Mouse (Mus musculus): ENCODE results near the gene Klhl42.

The Klhl42 gene

DNA sequence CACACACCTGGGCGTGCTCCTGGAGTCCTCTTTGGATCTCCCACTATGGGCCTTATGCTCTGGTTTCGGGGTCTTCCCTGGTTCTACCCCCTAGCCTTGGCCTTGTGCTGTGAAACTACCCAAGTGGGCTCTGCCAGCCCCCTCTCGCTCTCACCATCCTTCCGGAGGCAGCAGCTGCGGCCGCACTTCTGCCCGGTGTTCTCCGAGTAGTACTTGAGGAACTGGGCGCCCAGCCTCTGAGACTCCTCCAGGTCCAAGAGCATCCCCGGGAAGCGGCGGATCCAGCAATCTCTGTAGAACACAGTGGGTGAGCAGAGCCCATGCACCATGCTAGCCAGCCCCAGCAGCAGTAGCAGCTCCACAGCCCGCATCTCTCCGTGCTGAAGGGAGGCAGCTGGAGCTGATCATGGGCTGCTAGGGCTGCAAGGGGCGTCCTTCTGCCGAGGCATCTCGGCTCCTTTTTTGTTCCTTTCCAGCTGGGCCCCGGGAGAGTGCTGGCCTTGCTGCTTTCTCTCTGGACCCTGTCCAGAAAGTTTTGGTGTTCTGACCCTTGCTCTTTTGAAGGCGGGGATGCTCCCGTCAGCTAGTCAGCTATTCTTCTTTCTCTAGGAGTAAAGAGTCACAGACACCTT lies 4.5 kb upstream of the Klhl42 start, which contains the start of gene Mansc4:
Mansc4 (minus strand) TSS at position 439 of the 632 bp plus-strand sequence.
- DNase-seq (ENCODE audit: low spot score in 2 of 2), result no peak

DNA sequence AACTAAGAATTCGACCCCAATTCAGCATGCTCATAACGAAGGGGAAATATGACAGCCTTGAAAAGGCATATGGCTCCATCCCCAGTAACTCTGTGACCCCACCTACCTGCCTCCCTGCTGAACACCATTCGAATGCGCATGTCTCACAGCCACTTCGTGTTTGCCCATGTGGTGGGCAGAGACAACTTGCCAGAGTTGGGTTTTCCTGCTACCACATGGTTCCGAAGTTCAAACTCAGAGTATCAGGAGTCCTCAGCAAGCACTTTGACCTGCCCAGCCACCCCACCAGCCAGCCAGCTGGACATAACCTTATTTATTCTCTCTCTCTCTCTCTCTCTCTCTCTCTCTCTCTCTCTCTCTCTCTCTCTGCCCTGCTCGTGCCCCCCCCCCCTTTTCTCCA lies 3.4 kb upstream of the Klhl42 start:
- no peak for DNase-seq (ENCODE audit: low spot score in 2 of 2)

DNA sequence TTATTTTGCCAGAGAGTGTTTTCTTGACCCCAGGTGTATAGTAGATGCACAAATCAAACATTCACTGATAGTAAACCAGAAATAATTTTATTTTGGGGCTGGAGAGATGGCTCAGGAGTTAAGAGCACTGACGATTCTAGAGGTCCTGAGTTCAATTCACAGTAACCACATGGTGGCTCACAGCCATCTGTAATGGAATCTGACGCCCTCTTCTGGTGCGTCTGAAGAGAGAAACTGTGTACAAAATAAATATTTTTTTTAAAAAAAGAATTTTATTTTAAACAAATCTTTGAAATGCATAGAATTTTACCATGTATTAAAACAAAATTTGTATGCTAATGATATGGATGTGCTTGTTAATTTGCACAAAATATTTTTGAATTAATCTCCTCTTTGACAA lies 2.7 kb upstream of the Klhl42 start:
- no peak for DNase-seq (ENCODE audit: low spot score in 2 of 2)

DNA sequence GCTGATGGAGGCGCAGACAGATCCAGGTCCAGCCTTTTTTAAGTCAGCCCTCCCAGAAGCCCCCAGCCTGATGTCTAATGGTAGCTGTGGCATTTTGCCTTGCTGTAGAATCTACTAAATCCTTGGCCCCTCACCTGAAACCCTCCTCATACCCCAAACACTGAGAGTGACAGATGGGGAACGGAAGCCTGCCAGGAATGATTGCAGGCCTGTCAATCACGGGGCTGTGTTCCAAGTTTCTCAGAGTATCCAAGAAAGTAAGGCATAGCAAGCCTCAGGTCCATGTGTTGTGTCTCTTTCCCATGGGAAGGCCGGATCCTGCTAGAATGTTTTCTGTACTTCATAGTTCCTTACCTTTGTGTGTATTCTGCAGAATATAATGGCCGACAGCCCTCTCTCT lies 988 bp upstream of the Klhl42 start:
- no peak for DNase-seq (ENCODE audit: low spot score in 2 of 2)

DNA sequence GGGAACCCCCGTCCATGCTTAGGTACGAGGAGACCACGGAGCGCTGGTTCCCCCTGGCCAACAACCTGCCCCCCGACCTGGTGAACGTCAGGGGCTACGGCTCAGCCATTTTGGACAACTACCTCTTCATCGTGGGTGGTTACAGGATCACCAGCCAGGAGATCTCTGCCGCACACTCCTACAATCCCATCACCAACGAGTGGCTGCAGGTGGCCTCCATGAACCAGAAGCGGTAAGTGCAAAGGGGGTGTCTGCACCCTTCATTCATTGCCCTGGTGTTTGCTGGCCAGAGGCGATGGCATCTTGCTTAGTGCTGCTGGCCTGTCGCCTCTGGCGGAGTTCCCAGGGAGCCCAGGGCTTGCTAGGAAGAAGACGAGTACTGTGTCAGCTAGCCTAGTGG lies 957 bp downstream of the Klhl42 start:
- DNase-seq (ENCODE audit: low spot score in 2 of 2), result no peak

DNA sequence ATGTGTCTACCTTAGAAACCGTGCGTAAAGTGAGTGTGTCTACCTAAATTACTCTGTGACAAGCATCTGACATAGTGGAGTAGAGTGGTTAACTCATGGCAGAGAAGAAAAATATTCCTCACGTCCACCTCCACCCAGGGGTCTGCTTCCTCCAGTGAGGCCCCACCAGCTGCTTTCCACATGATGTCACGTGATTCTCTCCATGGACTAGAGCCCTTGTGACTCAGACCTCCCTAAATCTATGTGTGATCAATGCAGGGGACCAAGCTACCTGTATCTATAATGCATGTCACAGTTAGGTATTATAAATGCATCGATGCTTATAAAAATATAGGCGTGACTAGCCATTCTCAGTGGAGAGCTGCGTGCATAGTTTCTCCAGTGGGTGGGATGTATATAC lies 3.6 kb downstream of the Klhl42 start:
- DNase-seq (ENCODE audit: low spot score in 2 of 2), result no peak

DNA sequence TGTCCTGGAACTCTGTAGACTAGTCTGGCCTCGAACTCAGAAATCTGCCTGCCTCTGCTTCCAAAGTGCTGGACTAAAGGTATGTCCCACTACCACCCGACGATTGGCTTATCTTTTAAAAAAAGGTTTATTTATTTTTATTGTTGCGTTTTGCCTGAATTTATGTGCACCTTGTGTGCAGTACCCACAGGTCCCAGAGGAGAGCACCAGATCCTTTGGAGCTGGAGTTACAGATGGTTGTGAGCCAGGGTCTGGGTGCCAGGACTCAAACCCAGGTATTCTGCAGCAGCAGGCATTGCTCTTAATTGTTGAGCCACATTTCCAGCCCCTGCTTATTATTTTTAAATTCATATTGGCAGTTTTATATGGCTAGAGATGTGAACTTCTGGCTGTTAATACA lies 4.9 kb downstream of the Klhl42 start:
- DNase-seq (ENCODE audit: low spot score in 2 of 2), result no peak

DNA sequence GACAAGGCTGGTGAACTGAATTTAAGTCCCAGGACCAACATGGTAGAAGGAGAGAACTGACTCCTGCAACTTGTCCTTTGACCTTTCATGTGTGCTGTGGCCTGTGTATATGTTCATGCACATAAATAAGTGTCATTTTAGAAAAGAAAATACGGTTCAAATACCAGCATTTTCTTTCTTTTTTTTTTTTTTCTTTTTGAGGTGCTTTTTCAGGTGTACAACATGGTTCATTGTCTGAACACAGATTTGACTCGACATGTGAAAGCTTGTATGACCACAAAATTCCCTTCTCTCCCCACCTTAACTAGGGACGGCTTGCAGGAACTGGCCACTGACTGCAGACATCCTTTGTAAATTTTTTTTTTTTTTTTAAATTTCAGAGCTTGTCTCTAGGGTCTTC lies 5.8 kb downstream of the Klhl42 start:
- DNase-seq (ENCODE audit: low spot score in 2 of 2), result no peak

DNA sequence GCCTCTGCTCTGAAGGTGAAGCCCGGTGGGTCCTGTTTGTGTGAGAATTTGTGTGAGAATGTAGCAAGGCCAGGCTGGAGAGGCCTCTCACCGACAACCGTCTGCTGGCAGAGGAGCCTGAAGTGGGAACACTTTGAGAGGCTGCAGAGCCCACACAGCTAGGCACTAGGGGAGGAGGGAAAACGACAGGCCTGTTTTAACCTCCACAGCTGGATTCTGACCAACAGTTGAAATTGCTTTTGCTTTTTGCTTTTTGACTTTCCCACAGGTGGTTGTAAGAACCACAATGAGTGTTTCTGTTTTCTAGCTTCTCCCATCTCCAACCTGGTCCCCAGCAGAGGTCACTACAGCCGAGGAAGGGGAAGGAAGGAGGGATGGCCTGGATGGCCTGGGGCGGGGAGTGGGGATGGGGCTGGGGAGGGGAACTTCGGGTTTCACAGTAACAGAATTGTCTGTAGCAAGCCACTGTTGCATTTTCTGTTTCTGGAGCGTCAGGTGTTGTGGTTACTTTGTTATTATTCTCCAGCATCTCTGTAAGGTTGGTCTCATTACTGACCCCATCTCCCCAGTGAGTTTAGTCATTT lies 6.3 kb downstream of the Klhl42 start:
- no peak for DNase-seq (ENCODE audit: low spot score in 2 of 2)

DNA sequence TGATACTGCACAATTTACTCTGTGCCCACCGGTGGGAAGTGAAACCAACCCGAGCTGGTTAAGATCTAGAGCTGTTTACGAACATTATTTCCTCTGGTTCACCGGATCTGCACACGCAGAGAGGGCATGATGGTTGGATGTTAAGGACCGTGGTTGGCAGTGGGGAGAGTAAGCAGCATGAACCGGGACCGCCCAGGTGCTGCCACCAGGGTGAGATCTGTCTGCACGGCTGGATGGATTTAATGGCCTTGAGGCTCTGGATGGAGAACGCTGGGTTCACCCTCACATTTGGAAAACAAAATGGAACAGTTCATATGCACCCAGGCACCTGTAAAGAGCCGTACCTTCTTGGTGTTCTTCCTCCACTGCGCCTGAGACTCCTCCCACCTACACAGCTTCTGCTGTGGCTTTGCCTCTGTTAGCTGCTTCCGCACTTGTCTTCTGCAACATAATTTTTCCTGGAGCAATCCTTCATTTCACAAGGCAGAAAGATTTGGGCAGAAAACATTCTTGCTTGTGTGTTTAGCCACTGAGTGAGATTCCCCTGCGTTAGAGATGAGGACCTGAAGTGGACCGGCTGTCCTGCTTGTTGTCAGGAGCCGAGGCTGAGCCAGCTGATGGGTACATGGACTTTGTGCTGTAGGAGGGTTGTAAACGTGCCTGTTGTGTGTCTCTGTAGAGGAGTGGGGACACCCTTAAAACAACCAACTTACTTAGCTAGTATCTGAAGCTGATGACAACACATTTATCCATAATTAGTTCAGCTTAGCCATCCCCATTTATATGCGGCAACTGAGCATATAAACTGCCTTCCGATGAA lies 8.5 kb downstream of the Klhl42 start:
- peak; percentile 71 to 74 for DNase-seq (ENCODE audit: low spot score in 2 of 2)

DNA sequence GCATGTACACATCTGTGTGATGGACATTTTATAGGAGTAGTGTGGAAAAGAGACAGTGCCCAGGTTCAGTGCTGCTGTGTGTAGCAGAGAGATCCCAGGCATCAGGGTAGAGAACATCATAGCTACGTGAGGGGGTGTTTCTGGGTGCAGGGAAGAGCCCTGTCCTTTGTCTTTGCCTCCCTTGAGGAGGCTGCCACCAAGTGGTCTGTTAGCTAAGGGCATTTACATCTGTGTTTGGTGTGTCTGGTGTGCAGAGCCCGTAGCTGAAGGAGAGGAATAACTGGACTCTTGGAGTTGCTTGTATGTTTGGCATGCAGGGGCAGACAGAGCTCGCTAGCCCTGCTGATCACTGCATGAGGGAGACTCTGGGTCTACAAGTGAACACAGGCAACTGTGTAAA lies 11.1 kb downstream of the Klhl42 start:
- peak in 1 of 2 experiments; percentile 10 for DNase-seq (ENCODE audit: low spot score in 2 of 2)

DNA sequence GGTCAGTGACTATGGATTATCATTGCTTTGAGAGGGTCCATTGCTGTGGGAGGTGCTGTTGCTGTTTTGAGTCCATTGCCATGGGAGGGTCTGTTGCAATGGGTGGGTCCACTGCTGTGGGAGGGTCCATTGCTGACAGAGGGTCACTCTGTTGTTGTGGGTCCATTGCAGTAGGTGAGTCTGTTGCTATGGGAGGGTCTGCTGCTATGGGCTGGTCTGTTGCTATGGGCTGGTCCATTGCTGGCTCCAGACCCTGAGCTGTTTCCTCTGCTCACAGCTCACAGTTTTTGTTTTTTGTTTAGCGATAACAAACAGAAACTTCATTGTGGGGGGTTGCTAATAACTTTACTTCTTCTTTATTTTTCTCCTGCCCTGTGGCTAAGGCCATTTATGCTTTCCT lies 14.3 kb downstream of the Klhl42 start:
- DNase-seq (ENCODE audit: low spot score in 2 of 2), result no peak

DNA sequence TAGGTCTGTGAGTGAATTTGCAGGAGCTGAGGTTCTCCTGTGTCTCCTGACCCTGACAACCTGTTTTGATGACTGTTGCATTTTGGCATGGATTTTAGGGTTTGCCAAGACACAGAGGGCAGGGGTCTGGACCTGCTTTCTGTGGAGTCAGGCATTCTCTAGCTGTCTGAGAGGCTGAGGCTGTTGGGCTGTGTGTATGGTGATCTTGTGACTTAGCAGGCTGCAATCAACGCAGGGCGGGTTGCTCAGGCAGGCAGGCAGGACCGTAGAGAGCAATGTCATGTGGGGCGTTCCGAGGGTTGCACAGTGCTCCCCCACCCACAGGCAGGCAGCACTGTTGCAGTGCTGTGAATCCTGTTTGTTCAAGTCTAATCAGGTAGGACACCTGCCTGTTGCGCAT lies 15.5 kb downstream of the Klhl42 start:
- DNase-seq (ENCODE audit: low spot score in 2 of 2), result no peak

DNA sequence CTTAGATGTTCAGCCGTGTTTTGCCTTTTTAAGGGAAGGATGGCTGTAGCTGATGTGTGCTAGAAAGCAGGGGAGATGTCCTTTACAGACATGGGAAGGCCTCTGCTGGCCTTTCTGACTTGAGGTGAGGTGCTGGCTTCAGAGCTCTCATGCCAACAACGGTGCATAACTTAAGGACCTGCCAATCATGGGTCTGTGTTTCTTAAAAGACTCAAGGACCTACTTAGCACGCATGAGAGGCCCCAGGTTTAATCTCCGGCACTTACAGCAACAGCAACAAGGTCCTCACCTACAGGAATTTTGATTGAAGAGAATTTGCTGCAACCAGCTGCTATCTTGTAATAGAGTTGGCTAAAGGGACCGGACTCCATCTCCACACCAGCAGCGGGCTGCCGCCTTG lies 18.1 kb downstream of the Klhl42 start:
- no peak for DNase-seq (ENCODE audit: low spot score in 2 of 2)

DNA sequence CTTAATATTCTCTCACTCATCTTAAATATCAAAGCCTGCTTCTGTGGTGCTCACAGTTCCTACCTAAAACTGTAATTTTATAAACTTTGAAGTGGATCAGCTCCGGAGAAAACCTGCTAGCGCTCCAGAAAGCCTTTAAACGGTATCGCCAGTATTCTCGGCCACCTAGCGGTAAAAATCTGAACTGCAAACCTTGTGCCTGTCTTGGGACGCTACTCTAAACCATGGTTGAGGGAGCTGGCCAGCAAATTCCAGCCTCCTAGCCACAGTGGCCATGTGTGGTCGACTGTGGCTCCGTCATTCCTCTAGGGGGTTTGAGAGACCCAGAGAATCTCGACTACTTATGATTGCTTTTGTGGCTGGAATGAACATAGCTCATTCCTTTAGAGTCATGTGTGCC lies 25.4 kb downstream of the Klhl42 start:
- DNase-seq (ENCODE audit: low spot score in 2 of 2), result peak; percentile 42 to 62

DNA sequence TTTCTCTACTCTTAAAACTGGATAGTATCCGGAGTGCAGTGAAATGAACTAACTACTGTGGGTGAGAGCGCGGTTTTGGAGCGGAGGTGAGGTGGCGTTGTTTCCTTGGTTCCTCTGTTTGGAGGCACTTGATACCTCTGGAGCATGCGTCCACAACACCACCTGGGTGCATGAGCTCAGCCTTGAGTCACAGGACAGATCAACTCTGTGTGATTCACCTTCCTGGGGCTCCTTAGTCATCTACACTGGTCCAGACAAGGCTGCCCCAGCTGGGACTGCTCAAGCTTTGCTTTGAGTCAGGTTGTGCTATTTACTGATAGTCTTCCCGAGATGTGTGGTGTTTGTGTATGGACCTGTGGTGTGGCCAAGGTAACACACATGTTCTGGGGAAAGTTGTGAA lies 26.6 kb downstream of the Klhl42 start:
- no peak for DNase-seq (ENCODE audit: low spot score in 2 of 2)

DNA sequence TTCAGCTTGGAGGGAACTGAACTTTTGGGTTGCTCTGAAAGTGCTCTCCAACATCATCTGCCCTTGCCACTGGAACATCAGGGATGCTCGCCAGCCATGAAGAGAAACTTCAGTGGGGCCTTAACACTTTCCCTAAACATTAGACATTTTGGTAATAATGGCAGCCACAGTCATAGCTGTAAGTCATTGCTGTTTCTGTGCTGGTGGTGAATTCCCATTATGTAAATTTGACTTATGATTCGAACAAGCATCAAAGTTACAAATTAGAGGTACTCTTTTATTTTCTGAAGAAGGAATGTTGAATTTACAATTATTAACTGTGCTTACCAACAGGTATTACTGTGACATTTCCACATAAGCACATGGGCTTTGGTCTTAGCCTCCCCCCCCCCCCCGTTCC lies 27.0 kb downstream of the Klhl42 start:
- no peak for DNase-seq (ENCODE audit: low spot score in 2 of 2)

DNA sequence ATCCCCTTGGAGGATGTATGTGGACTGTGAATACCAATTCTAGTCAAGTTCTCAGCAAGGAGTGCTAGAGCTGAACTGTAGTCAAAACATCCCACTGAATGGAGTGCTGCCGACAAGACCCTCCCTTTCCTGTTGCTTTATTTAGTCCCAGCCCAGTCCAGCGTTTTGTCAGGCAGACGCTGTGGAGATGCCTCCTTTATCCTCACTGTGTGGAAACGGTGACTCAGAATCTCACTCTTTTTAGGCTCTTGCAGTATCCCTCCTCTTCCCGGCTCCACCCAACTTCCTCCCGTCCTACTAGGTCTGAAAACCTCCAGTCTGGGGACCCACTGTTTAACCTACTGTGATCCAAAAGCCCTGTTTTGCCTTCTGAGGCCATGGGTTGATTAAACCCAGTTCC lies 30.1 kb downstream of the Klhl42 start:
- no peak for DNase-seq (ENCODE audit: low spot score in 2 of 2)

DNA sequence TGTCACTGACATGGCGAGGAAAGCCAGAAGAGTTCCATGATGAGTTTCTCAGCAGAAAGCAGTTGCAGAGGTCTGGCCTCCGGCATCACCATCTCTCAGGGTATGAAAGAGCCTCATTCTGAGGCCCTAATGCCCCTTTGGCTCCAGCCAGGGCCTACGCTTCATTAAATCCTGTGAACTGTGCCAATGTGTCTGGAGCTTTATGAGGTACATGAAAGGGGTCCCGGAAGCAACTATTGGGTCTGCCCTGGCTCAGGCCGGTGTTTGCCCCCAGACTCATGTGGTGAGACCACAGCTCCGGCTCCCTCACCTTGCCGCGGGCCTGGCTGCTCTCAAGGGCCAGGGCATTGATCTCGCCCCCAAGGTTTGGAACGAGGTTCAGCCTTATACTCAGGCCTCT lies 36.1 kb downstream of the Klhl42 start:
- DNase-seq (ENCODE audit: low spot score in 2 of 2), result no peak

DNA sequence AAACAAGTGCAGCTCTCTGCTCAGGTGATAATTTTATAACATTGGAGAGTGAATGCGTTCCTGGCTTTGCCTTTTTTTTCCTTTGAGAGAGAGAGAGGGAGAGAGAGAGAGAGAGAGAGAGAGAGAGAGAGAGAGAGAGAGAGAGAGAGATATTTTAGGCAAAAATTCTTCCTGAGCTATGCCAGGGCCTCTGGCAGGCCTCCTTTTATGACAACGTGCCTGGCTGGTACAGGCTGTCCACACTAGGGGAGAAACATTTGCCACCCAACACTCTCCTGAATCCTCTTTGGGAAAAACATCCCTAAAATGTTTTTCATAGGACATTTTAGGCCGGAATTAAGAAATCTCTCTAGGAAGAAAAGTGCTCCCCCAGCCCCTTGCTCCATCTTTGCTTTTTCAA lies 47.1 kb downstream of the Klhl42 start:
- no peak for DNase-seq (ENCODE audit: low spot score in 2 of 2)

DNA sequence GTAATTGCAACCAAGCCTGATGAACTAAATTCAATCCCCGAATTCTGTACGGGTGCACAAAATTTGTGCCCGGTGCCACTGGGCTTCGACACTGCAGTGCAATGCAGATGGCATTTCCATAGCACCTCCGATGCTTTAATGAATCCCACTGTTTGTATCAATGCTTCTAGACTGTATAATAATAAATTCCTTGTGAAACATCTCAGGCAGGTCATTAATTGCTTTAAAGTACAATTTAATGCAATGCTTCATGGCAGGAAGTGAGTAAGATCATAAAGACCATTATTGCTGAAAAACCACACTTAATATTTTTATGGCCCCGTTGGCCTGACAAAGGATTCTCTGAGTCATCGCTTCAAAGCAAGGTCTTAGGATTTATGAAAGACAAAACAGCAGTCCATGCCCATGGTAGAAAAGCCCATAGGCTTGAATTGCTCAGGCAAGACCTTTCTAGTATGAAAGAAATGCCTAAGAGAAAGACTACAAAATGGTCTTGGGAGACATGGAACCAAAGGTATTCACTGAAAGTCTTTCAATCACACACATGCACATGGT lies 49.5 kb downstream of the Klhl42 start:
- DNase-seq (ENCODE audit: low spot score in 2 of 2), result no peak

DNA sequence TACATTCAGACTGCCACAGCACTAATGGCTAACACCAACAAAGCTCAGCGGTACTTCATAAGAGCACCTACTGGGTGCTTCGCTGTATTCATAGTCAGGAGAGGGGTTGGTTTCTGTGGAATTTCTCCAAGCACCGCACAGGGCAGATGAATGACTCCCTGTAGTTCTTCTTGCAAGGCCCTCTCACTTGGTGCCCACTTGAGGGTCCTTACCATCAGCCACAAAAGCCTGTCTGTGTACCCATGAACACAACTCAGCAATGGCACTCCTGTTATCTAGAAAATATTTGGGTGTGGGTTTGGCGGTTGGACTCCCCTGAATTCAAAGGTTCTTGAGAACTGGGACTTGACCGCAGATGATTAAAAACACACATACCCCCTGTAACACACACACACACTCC lies 53.5 kb downstream of the Klhl42 start:
- no peak for DNase-seq (ENCODE audit: low spot score in 2 of 2)

DNA sequence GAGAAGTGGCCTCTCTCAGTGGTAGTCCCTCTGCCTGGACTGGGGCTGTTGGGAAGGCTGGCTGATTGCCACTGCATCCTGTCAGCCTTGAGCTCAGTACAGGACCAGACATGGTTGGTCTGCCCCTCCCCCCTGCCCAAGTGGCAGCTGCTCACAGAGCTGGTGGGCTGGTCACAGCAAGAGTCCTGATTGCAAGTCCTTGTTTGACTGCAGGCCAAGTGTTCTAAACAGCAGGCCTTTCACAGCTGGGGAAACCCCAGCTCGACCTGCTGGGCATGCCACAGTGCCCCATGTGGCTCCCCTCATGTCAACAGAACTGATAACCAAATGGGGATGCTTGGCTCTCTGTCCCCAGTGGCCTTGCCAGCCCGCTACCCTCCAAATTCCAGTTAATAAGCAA lies 54.1 kb downstream of the Klhl42 start:
- DNase-seq (ENCODE audit: low spot score in 2 of 2), result peak in 1 of 2 experiments; percentile 5
